Mouse (Mus musculus): Measurements from ENCODE around the gene Olfr1423. TPM values are rescaled to one million over a fixed set of nuclear protein-coding genes. Genes with fewer than 3 reads are reported as not detected.
"Not testable (repeated sequence)": the region's sequence is repeated elsewhere in the genome, so short reads cannot be mapped to it uniquely, and the experiment has no call there.

Gene Olfr1423
- polyA plus RNA-seq (2014; fragmentation: Nextera tagmentation; extraction: Ambion mirVana) = not detected in 2 replicates

- no peaks in the 10 kb centered on the region for H3K36me3 ChIP-seq (ENCODE audit: control insufficient read depth, insufficient read depth, low read length)
- H3K4me2 ChIP-seq (ENCODE audit: low read length) = no peak within 1 kb of the TSS
- H3K9me3 ChIP-seq (ENCODE audit: control insufficient read depth, low read length) = no peaks in the 10 kb centered on the region
- no peak within 1 kb of the TSS for H3K4me3 ChIP-seq (ENCODE audit: low read depth, low read length)
- no peaks in the 10 kb centered on the region for H3K27me3 ChIP-seq (replicated peaks; ENCODE audit: control insufficient read depth, insufficient read depth, low read length)
- DNase-seq (ENCODE audit: low spot score) (no peak), ATAC-seq (replicated peaks; ENCODE audit: low FRiP score, low TSS enrichment, low read depth) (no peak)
- no peak within 1 kb of the TSS for H3K27ac ChIP-seq (ENCODE audit: low read depth)
- H3K9ac ChIP-seq (ENCODE audit: low read length) = no peak within 1 kb of the TSS
- no peaks in the 10 kb centered on the region for H3K4me1 ChIP-seq (replicated peaks; ENCODE audit: control insufficient read depth, insufficient read depth, low read length)
- WGBS = 62% methylated on average over 2 of the region's 2 CpGs
Observed at GRCm38 (mm10) chr19:12041217-12041616, at the start of gene Olfr1423. Gene Olfr1423, minus strand, starts transcription at chr19:12041317.

- not testable (repeated sequence) for H3K9me3 ChIP-seq (ENCODE audit: control insufficient read depth, low read length); ATAC-seq (replicated peaks; ENCODE audit: low FRiP score, low TSS enrichment, low read depth); H3K27me3 ChIP-seq (replicated peaks; ENCODE audit: control insufficient read depth, insufficient read depth, low read length); DNase-seq (ENCODE audit: low spot score); H3K27ac ChIP-seq (ENCODE audit: low read depth); H3K4me1 ChIP-seq (replicated peaks; ENCODE audit: control insufficient read depth, insufficient read depth, low read length); H3K4me2 ChIP-seq (ENCODE audit: low read length); H3K4me3 ChIP-seq (ENCODE audit: low read depth, low read length); H3K36me3 ChIP-seq (ENCODE audit: control insufficient read depth, insufficient read depth, low read length); H3K9ac ChIP-seq (ENCODE audit: low read length)
- 90% methylated on average over 4 of the region's 4 CpGs for WGBS
Observed at GRCm38 (mm10) chr19:12077631-12078030, 36.5 kb upstream of the Olfr1423 start, which contains the start of gene Olfr1425. Gene Olfr1425, minus strand, starts transcription at chr19:12077731.

DNA sequence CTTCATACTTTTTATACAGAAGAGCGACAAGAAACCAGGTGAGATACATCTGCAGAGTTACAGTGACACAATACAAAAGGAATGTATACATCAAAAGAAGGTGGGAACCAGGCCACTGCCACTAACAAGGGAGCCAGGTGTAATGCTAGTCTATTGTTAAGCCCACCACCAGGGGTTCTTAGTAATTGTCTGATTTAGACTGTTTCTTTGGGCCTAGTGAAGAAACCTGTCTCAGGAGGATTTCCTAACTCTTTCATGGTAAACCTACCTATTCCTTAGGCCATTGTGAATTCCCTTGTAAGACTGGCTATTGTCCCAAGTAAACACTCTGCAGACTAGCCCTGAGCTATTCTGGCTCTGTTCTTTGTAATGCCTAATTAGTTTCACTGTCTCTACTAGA, 28.4 kb upstream of the Olfr1423 start:
- H3K27me3 ChIP-seq (replicated peaks; ENCODE audit: control insufficient read depth, insufficient read depth, low read length); DNase-seq (ENCODE audit: low spot score); H3K36me3 ChIP-seq (ENCODE audit: control insufficient read depth, insufficient read depth, low read length); H3K4me2 ChIP-seq (ENCODE audit: low read length); H3K9me3 ChIP-seq (ENCODE audit: control insufficient read depth, low read length); H3K4me3 ChIP-seq (ENCODE audit: low read depth, low read length); ATAC-seq (replicated peaks; ENCODE audit: low FRiP score, low TSS enrichment, low read depth); H3K9ac ChIP-seq (ENCODE audit: low read length); H3K27ac ChIP-seq (ENCODE audit: low read depth); H3K4me1 ChIP-seq (replicated peaks; ENCODE audit: control insufficient read depth, insufficient read depth, low read length): not testable (repeated sequence)
- 78% methylated on average over 1 of the region's 1 CpGs for WGBS

- not testable (repeated sequence) for H3K9me3 ChIP-seq (ENCODE audit: control insufficient read depth, low read length); H3K4me2 ChIP-seq (ENCODE audit: low read length); ATAC-seq (replicated peaks; ENCODE audit: low FRiP score, low TSS enrichment, low read depth); H3K36me3 ChIP-seq (ENCODE audit: control insufficient read depth, insufficient read depth, low read length); H3K27me3 ChIP-seq (replicated peaks; ENCODE audit: control insufficient read depth, insufficient read depth, low read length); H3K4me3 ChIP-seq (ENCODE audit: low read depth, low read length); H3K9ac ChIP-seq (ENCODE audit: low read length); H3K4me1 ChIP-seq (replicated peaks; ENCODE audit: control insufficient read depth, insufficient read depth, low read length); DNase-seq (ENCODE audit: low spot score); H3K27ac ChIP-seq (ENCODE audit: low read depth)
- 92% methylated on average over 1 of the region's 1 CpGs for WGBS
Observed at GRCm38 (mm10) chr19:12067806-12068205, 26.7 kb upstream of the Olfr1423 start.

DNA sequence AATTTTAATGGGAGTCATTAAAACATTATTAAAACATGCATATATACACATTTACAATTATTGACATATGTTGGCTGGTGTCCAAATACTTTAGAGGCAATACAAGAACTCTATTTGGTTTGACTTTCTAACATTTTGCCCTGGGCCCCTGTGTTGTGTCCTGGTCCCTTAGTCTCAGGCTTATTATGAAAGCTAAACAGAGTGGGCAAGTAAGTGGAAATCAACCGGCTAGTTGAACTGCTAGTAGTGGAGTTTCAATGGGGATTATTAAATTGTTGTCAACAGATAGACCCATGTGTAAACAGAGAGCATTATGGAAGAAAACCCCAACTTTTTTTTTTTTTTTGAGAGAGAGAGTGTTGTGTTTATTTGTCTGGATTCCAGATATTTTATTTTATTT, 21.5 kb upstream of the Olfr1423 start, which contains the start of gene Olfr1424:
TSS of gene Olfr1424 (minus strand) at position 101 of the 400 bp plus-strand sequence.
- ATAC-seq (replicated peaks; ENCODE audit: low FRiP score, low TSS enrichment, low read depth); H3K9me3 ChIP-seq (ENCODE audit: control insufficient read depth, low read length); H3K4me3 ChIP-seq (ENCODE audit: low read depth, low read length); H3K4me1 ChIP-seq (replicated peaks; ENCODE audit: control insufficient read depth, insufficient read depth, low read length); H3K27ac ChIP-seq (ENCODE audit: low read depth); DNase-seq (ENCODE audit: low spot score); H3K36me3 ChIP-seq (ENCODE audit: control insufficient read depth, insufficient read depth, low read length); H3K27me3 ChIP-seq (replicated peaks; ENCODE audit: control insufficient read depth, insufficient read depth, low read length); H3K4me2 ChIP-seq (ENCODE audit: low read length); H3K9ac ChIP-seq (ENCODE audit: low read length): not testable (repeated sequence)
- WGBS = 81% methylated on average over 1 of the region's 1 CpGs

DNA sequence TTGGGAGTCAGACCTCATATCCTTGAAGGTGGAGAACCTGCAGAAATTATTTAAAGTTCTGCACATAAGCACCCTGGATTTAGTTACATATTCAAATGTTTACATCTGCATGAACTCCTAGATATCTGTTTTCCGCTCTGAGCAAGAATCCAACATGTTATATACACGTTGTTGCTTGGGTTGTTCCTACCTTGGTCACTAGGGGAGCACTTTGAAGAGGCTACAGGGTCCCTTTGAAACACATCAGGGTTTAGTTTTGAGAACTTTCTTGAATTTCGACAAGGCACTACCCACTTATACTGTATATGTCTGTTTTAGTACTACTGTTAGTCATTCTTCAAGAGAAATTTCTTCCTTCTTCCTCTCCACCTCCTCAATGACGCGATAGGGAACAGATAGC, 2.0 kb upstream of the Olfr1423 start:
- WGBS = 88% methylated on average over 5 of the region's 5 CpGs
- no peak for ATAC-seq (replicated peaks; ENCODE audit: low FRiP score, low TSS enrichment, low read depth)
- no peaks in the 10 kb centered on the region for H3K36me3 ChIP-seq (ENCODE audit: control insufficient read depth, insufficient read depth, low read length)

GRCm38 (mm10) chr19:12037727-12038126, 3.4 kb downstream of the Olfr1423 start:
- Histone ChIP-seq H3K4me2 (ENCODE audit: low read length) (no peak overlapping the region), H3K27ac (ENCODE audit: low read depth) (no peak overlapping the region), H3K4me1 (replicated peaks; ENCODE audit: control insufficient read depth, insufficient read depth, low read length) (no peaks in the 10 kb centered on the region), H3K9me3 (ENCODE audit: control insufficient read depth, low read length) (no peaks in the 10 kb centered on the region), H3K9ac (ENCODE audit: low read length) (no peak overlapping the region), H3K4me3 (ENCODE audit: low read depth, low read length) (no peak overlapping the region), H3K27me3 (replicated peaks; ENCODE audit: control insufficient read depth, insufficient read depth, low read length) (no peaks in the 10 kb centered on the region), H3K36me3 (ENCODE audit: control insufficient read depth, insufficient read depth, low read length) (no peaks in the 10 kb centered on the region)
- no peak for ATAC-seq (replicated peaks; ENCODE audit: low FRiP score, low TSS enrichment, low read depth)
- DNase-seq (ENCODE audit: low spot score) = no peak

More for the DNA sequence above, 2.0 kb upstream of the Olfr1423 start:
- Histone ChIP-seq H3K4me1 (replicated peaks; ENCODE audit: control insufficient read depth, insufficient read depth, low read length) (no peaks in the 10 kb centered on the region), H3K9ac (ENCODE audit: low read length) (no peak overlapping the region), H3K27me3 (replicated peaks; ENCODE audit: control insufficient read depth, insufficient read depth, low read length) (no peaks in the 10 kb centered on the region), H3K4me2 (ENCODE audit: low read length) (no peak overlapping the region), H3K9me3 (ENCODE audit: control insufficient read depth, low read length) (no peaks in the 10 kb centered on the region), H3K4me3 (ENCODE audit: low read depth, low read length) (no peak overlapping the region), H3K27ac (ENCODE audit: low read depth) (no peak overlapping the region)
- DNase-seq (ENCODE audit: low spot score) = no peak

GRCm38 (mm10) chr19:12026606-12027005, 14.5 kb downstream of the Olfr1423 start:
- Histone ChIP-seq H3K36me3 (ENCODE audit: control insufficient read depth, insufficient read depth, low read length) (no peaks in the 10 kb centered on the region), H3K27me3 (replicated peaks; ENCODE audit: control insufficient read depth, insufficient read depth, low read length) (no peaks in the 10 kb centered on the region), H3K4me2 (ENCODE audit: low read length) (no peak overlapping the region), H3K9ac (ENCODE audit: low read length) (no peak overlapping the region), H3K27ac (ENCODE audit: low read depth) (no peak overlapping the region), H3K9me3 (ENCODE audit: control insufficient read depth, low read length) (no peaks in the 10 kb centered on the region), H3K4me1 (replicated peaks; ENCODE audit: control insufficient read depth, insufficient read depth, low read length) (no peaks in the 10 kb centered on the region), H3K4me3 (ENCODE audit: low read depth, low read length) (no peak overlapping the region)
- ATAC-seq (replicated peaks; ENCODE audit: low FRiP score, low TSS enrichment, low read depth) (no peak), DNase-seq (ENCODE audit: low spot score) (no peak)
- 91% methylated on average over 2 of the region's 2 CpGs for WGBS

DNA sequence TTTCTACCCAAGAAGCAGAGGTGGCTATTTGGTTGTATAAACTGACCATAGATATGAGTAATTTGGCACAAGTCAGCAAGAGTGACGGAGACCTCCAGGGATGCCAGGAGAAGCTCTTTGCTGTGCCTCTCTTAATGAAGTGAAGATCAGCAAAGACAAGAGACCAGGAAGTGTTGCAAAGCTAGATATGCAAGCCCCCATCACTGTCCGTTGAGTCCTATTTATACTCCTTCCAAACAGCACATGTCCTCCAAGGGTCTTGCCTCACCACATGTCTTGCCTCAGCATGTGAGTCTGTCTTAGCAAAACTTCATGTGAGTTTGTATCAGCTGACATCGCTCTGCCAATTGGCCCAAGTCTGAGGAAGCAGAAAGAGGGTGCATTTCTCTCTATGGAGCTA, 15.8 kb downstream of the Olfr1423 start:
- Histone ChIP-seq H3K9ac (ENCODE audit: low read length) (no peak overlapping the region), H3K27me3 (replicated peaks; ENCODE audit: control insufficient read depth, insufficient read depth, low read length) (no peaks in the 10 kb centered on the region), H3K27ac (ENCODE audit: low read depth) (no peak overlapping the region), H3K4me1 (replicated peaks; ENCODE audit: control insufficient read depth, insufficient read depth, low read length) (no peaks in the 10 kb centered on the region), H3K4me2 (ENCODE audit: low read length) (no peak overlapping the region), H3K4me3 (ENCODE audit: low read depth, low read length) (no peak overlapping the region), H3K36me3 (ENCODE audit: control insufficient read depth, insufficient read depth, low read length) (no peaks in the 10 kb centered on the region), H3K9me3 (ENCODE audit: control insufficient read depth, low read length) (no peaks in the 10 kb centered on the region)
- ATAC-seq (replicated peaks; ENCODE audit: low FRiP score, low TSS enrichment, low read depth) = no peak
- DNase-seq (ENCODE audit: low spot score) = no peak
- WGBS = 85% methylated on average over 3 of the region's 3 CpGs

Data from intestine, embryonic 14.5 days (tissue).